Mouse (Mus musculus) gastrocnemius, postnatal 36 days (tissue): ENCODE results near the gene Cradd. TPM values are rescaled to one million over a fixed set of nuclear protein-coding genes. Genes with fewer than 3 reads are reported as not detected.

ENCODE experiments used
- DNase-seq, 2 experiments: peaks; one replicate each; pipeline ENCODE4 v3.0.0; 2022
- intact Hi-C: fragments of 180-260 bp; cut with DNase I; formaldehyde crosslinking; loops from one replicate; pipeline ENCODE4 v1.15.1; 2025
- total RNA-seq, 2 experiments: library from RNA; stranded (reverse); gene quantifications; 2 replicates each; pipeline ENCODE4 v1.2.3; 2021

The Cradd gene
- total RNA-seq, 2 experiments from 2014 or later, result 8.3 to 11.1 TPM

- intact Hi-C loops, result no loop called here
These were observed 178.6 kb downstream of the Cradd start for GRCm38 (mm10) chr10:95145204-95145926.

GRCm38 (mm10) chr10:95144414-95145130 lies 179.4 kb downstream of the Cradd start:
- intact Hi-C loops, result loop anchor here (5.0 kb wide), 2 partner anchors 123 to 273 kb away; partner anchors contain the start of gene Socs2
- no peak for DNase-seq

More at GRCm38 (mm10) chr10:95145204-95145926, 178.6 kb downstream of the Cradd start:
- DNase-seq, result no peak

- intact Hi-C loops, result loop anchor here (2.0 to 5.0 kb wide), 3 partner anchors 124 to 274 kb away; partner anchors contain the start of gene Socs2
- no peak for DNase-seq
These were observed 180.4 kb downstream of the Cradd start for GRCm38 (mm10) chr10:95143446-95144114.

GRCm38 (mm10) chr10:95142844-95143435 lies 181.0 kb downstream of the Cradd start:
- intact Hi-C loops, result loop anchor here (2.0 to 5.0 kb wide), 3 partner anchors 124 to 274 kb away; partner anchors contain the start of gene Socs2
- peak; percentile 77 for DNase-seq

GRCm38 (mm10) chr10:95141075-95141474 lies 182.9 kb downstream of the Cradd start:
- DNase-seq, result no peak
- intact Hi-C loops, result loop anchor here (5.0 kb wide), 2 partner anchors 126 to 276 kb away; partner anchors contain the start of gene Socs2

- intact Hi-C loops, result loop anchor here (5.0 kb wide), 2 partner anchors 127 to 277 kb away; partner anchors contain the start of gene Socs2
- no peak for DNase-seq
These were observed 183.7 kb downstream of the Cradd start for GRCm38 (mm10) chr10:95140191-95140590.

GRCm38 (mm10) chr10:95139645-95140044 lies 184.3 kb downstream of the Cradd start:
- peak; percentile 68 to 75 for DNase-seq
- intact Hi-C loops, result loop anchor here (5.0 kb wide), 3 partner anchors 37 to 278 kb away; partner anchors contain the start of gene Socs2

GRCm38 (mm10) chr10:95133057-95133456 lies 190.9 kb downstream of the Cradd start:
- DNase-seq, result no peak
- intact Hi-C loops, result no loop called here

Other genes starting within 250 kb of the Cradd start
- 10 to 100 TPM in 1 of 2 experiments, 1 to 10 TPM in 1; 8.3 to 12.0 TPM for gene Socs2, start 93.0 kb upstream of the Cradd start, total RNA-seq
- 100 to 1,000 TPM; 298 to 322 TPM for gene Mrpl42, start 177.8 kb upstream of the Cradd start, total RNA-seq
- gene Ube2n, start 191.0 kb upstream of the Cradd start, total RNA-seq, result 10 to 100 TPM; 60.4 to 65.8 TPM
- gene Nudt4, start 240.0 kb upstream of the Cradd start, total RNA-seq, result 100 to 1,000 TPM; 190 to 259 TPM